Mouse (Mus musculus) liver, embryonic 11.5 days (tissue): Measurements from ENCODE around the gene Hyou1. TPM values are rescaled to one million over a fixed set of nuclear protein-coding genes. Genes with fewer than 3 reads are reported as not detected.
"Not testable (repeated sequence)": the region's sequence is repeated elsewhere in the genome, so short reads cannot be mapped to it uniquely, and the experiment has no call there.

ENCODE experiments used
- ATAC-seq: fragments of 200-750 bp; cut with Nextera tagmentation; replicated peaks from 2 replicates; pipeline ENCODE4 v1.8.0; 2017; ENCODE audit warnings: moderate number of reproducible peaks, mild to moderate bottlenecking, moderate TSS enrichment, moderate library complexity; ENCODE audit not compliant: low FRiP score
- DNase-seq: peaks from one replicate; pipeline ENCODE4 v3.0.0-alpha.2; 2017; ENCODE audit warnings: low spot score
- H3K27ac ChIP-seq: fragments of 300-500 bp; sonication (generic); 2 replicates; pipeline ENCODE4 v1.5.1; 2014; ENCODE audit warnings: mild to moderate bottlenecking, low read depth, low read length, control low read depth
- H3K27me3 ChIP-seq: fragments of 300-500 bp; sonication (generic); replicated peaks from 2 replicates; pipeline ENCODE4 v1.6.1; 2014; ENCODE audit warnings: low read length, mixed read lengths; ENCODE audit not compliant: control insufficient read depth, insufficient read depth
- H3K36me3 ChIP-seq: fragments of 300-500 bp; sonication (generic); 2 replicates; pipeline ENCODE4 v1.6.1; 2014; ENCODE audit warnings: mild to moderate bottlenecking, low read length, moderate library complexity, mixed read lengths; ENCODE audit not compliant: control insufficient read depth, insufficient read depth
- H3K4me1 ChIP-seq: fragments of 300-500 bp; sonication (generic); replicated peaks from 2 replicates; pipeline ENCODE4 v1.6.1; 2014; ENCODE audit warnings: low read length, mixed read lengths; ENCODE audit not compliant: control insufficient read depth, insufficient read depth
- H3K4me2 ChIP-seq: fragments of 300-500 bp; sonication (generic); 2 replicates; pipeline ENCODE4 v1.6.1; 2014; ENCODE audit warnings: mild to moderate bottlenecking, control low read depth, moderate library complexity
- H3K4me3 ChIP-seq: fragments of 300-500 bp; sonication (generic); 2 replicates; pipeline ENCODE4 v1.5.1; 2014; ENCODE audit warnings: low read depth, low read length, control low read depth
- H3K9ac ChIP-seq: fragments of 300-500 bp; sonication (generic); 2 replicates; pipeline ENCODE4 v1.6.1; 2014; ENCODE audit warnings: low read depth, low read length, control low read depth
- H3K9me3 ChIP-seq: fragments of 300-500 bp; sonication (generic); 2 replicates; pipeline ENCODE4 v1.6.1; 2016; ENCODE audit warnings: low read length, inconsistent platforms, mixed read lengths; ENCODE audit not compliant: control insufficient read depth
- WGBS: fragments of 180-500 bp; shearing (Covaris S2); extraction: QIAGEN DNeasy Blood & Tissue Kit; methylation state at CpG from one replicate; pipeline ENCODE4 v1.1.7; 2014; 5-methylcytosine and 5-hydroxymethylcytosine counted together
- polyA plus RNA-seq: library from polyadenylated mRNA; unstranded; fragments of >200 nt; fragmentation: Nextera tagmentation; extraction: Ambion mirVana; gene quantifications from 2 replicates; pipeline ENCODE4 v1.2.1, GENCODE M21; 2014

The Hyou1 gene
- polyA plus RNA-seq, 1 experiment from 2014 or later, result 37.1 TPM

DNA sequence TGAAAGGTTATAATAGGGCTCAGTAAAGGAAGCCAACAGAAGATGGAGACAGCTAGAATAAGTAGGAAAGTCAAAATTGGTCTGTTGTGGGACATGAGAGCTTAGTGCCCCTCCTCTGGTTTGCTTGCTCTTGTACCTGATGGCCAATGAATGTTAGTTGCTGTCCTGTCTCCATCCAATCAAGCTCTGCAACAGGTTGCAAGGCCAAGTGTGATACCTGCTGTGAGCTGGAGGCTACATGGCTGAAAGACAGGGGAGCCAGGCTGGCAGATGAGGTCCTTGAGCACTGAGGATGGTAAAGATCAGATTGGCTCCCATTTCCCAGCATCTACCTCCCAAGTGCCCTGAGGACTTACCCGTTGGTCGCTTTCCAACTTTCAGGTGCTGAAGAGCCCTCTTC is 33.5 kb downstream of the Hyou1 start:
- WGBS, result 72% methylated on average over 2 of the region's 2 CpGs
- H3K27me3 ChIP-seq, result no peaks in the 10 kb centered on the region
- H3K4me1 ChIP-seq, result peaks cover 2% of the 10 kb centered on the region
- H3K9ac ChIP-seq, result no peak overlapping the region
- H3K4me2 ChIP-seq, result no peak overlapping the region
- H3K9me3 ChIP-seq, result no peaks in the 10 kb centered on the region
- no peak for DNase-seq
- no peak overlapping the region for H3K4me3 ChIP-seq
- H3K27ac ChIP-seq, result peak overlapping the region; percentile 62
- peaks cover 34% of the 10 kb centered on the region for H3K36me3 ChIP-seq
- ATAC-seq, result 0 out of 2 replicates have a peak, but pooled peaks have one; percentile 8

DNA sequence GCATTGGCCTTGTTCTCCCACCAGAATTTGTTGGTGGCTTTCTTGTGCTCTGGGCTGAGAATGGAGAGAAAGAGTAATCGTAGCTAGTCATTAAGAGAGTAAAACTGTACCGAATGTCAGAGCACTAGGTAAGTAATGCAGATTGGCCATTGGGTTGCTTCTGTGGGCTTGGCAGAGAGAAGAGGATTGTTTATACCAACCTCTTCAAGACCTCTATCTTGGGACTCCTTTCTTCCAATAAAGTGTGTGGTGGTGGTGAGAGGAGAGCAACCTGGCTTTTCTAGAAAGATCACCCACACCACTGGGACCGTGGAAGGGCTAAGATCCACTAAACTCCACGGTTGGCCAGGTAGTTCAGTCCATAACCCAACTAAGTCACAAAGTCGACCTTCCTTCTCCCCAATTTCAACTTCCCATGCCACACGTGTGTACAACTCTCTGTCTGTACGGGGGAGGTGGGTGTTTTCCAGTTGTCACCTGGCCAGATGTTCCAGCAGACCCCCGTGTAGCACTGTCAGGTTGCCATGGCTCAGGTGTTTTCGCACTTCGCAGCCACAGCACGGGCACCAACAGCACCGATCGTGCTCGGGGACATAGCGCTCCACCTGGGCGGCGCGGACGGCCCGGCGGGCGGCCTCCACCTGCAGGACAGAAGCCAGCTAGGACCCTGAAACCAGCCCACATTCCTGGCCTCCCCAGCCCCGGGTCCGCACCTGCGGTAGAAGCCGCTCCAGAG is 38.0 kb downstream of the Hyou1 start:
- Histone ChIP-seq H3K9ac (peak overlapping the region; percentile 95), H3K4me2 (peak overlapping the region; percentile 87), H3K4me1 (peaks cover 2% of the 10 kb centered on the region; the same call in 1 of the 2 replicates), H3K27me3 (no peaks in the 10 kb centered on the region), H3K27ac (peak overlapping the region; percentile 63), H3K9me3 (no peaks in the 10 kb centered on the region), H3K4me3 (peak overlapping the region; percentile 96), H3K36me3 (peaks cover 12% of the 10 kb centered on the region)
- ATAC-seq, result peak; percentile 69
- DNase-seq, result no peak
- 6% methylated on average over 26 of the region's 26 CpGs for WGBS

DNA sequence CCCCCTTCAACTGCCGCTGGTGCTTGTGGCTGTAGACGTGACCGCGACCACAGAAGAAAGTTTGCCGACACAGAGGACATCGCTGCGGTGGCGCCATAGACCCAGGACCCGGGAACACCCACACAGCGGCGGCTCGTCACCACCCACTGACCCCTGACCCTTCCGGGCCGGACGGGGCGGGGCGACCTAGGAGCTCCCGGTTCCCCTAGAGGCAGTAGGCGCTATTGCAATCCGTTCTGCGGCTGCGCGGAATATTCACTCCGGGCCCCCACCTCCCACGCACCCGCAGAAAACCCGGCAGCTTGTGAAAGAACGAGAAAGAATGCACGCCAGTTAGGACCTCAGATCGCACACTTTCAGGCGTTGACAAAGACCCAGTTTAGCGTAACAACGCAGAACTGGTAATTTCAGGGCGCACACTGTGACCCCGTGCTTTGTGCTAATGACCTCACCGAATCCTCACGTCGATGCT is 38.6 kb downstream of the Hyou1 start:
- Histone ChIP-seq H3K4me2 (peak overlapping the region; percentile 87), H3K9me3 (no peaks in the 10 kb centered on the region)
- peak; percentile 93 for DNase-seq

DNA sequence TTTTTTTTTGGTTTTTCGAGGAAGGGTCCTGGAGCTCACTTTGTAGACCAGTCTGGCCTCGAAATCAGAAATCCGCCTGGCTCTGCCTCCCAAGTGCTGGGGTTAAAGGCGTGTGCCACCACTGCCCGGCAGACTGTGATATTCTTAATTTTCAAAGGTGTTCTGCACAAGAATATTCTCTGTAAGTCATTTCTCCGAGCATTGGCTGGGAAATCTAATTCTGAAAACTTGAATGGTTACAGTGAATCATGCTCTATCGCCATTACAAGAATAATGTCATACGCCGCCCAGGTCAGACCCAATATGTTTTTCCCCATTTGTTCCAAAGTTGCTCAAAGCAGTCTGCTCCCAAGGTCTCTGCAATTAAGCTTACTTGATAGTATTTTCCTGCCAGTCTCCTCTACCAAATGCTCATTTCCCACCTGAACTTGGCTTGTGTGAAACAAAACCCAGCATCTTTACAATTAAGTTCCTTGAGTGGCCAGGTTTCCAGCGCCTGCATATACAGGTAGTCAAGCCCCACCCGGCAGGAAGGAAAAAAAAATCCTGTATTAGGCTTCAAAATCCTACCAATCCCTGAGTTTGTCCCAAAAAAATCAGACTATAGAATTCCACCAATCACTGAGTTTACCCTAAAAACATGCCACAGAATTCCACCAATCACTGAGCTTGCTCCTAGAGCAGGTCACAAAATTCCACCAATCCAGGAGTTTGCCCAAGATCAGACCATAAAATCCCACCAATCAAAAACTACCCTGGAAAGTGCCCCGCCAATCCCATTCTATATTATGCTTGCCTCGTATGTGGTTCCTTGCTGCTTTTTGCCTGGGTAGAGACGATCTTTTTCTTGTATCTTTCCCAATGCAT is 39.5 kb downstream of the Hyou1 start, which contains the start of gene Ccdc84:
Ccdc84 (minus strand) TSS at position 51 of the 867 bp plus-strand sequence.
- Histone ChIP-seq H3K27me3 (no peaks in the 10 kb centered on the region), H3K9ac (peak within 1 kb of the TSS; percentile 95), H3K27ac (peak within 1 kb of the TSS; percentile 68), H3K4me3 (peak within 1 kb of the TSS; percentile 96), H3K36me3 (peaks cover 6% of the 10 kb centered on the region), H3K4me1 (peaks cover 2% of the 10 kb centered on the region; the same call in 1 of the 2 replicates), H3K9me3 (no peaks in the 10 kb centered on the region), H3K4me2 (peak within 1 kb of the TSS; percentile 87)
- ATAC-seq (no peak), DNase-seq (no peak)
- 79% methylated on average over 14 of the region's 14 CpGs for WGBS

More for the DNA sequence above, 38.6 kb downstream of the Hyou1 start:
- peak overlapping the region; percentile 68 for H3K27ac ChIP-seq
- ATAC-seq, result peak; percentile 94
- H3K36me3 ChIP-seq, result peaks cover 10% of the 10 kb centered on the region
- peaks cover 2% of the 10 kb centered on the region; the same call in 1 of the 2 replicates for H3K4me1 ChIP-seq
- peak overlapping the region; percentile 96 for H3K4me3 ChIP-seq
- no peaks in the 10 kb centered on the region for H3K27me3 ChIP-seq
- H3K9ac ChIP-seq, result peak overlapping the region; percentile 95
- WGBS, result under 1% methylated on average over 38 of the region's 38 CpGs

DNA sequence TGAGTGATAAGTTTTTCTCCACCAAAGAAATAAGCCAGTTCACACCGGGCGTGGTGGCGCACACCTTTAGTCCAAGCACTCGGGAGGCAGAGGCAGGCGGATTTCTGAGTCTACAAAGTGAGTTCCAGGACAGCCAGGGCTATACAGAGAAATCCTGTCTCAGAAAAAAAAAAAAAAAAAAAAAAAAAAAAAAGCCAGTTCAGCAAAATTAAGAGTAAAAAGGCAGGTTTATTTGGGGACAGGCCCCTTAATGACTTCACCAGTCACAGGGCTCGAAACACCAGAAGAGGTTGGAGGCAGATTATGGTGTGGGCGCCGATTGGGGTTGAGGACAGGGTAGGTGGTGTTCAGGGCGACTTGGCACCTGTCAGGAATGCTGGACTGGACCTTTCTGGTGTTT is 40.4 kb downstream of the Hyou1 start:
- not testable (repeated sequence) for H3K4me2 ChIP-seq, H3K9ac ChIP-seq, H3K27me3 ChIP-seq, H3K9me3 ChIP-seq, ATAC-seq, H3K4me1 ChIP-seq, DNase-seq, H3K4me3 ChIP-seq, H3K36me3 ChIP-seq, H3K27ac ChIP-seq
- 92% methylated on average over 9 of the region's 9 CpGs for WGBS

DNA sequence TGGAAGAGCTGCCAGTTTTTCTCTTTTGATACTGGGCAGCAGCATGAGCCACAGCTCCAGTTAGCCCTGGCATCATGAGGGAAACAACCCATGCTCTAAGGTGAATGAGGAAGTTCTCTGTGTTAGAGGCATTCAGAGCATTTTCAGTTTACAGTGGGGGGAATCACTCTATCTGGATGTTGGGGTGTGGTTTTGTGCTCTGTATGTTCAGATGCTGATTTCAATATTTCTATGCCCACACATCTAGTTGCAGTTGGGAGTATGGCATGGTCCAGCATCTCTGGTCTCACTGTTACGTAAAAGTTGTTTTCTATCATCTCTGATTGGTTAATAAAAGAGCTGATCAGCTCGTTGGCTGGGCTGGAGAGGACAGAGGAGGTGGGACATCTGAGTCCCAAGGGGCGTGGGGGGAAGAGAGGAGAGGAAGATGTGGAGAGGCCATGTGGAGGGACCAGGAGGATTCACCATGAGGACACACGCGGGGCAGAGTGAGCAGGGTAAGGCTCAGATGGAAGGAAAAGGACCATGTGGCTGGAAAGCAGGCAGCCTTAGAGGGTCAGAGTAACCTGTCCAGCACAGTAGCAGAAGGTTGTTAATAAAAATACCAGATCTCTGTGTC is 41.1 kb downstream of the Hyou1 start:
- Histone ChIP-seq H3K9me3 (no peaks in the 10 kb centered on the region), H3K9ac (no peak overlapping the region), H3K27ac (no peak overlapping the region), H3K4me2 (no peak overlapping the region), H3K4me3 (no peak overlapping the region), H3K36me3 (peaks cover 2% of the 10 kb centered on the region; the same call in 1 of the 2 replicates), H3K27me3 (no peaks in the 10 kb centered on the region), H3K4me1 (peaks cover 2% of the 10 kb centered on the region; the same call in 1 of the 2 replicates)
- no peak for DNase-seq
- WGBS, result 69% methylated on average over 5 of the region's 5 CpGs
- no peak for ATAC-seq

DNA sequence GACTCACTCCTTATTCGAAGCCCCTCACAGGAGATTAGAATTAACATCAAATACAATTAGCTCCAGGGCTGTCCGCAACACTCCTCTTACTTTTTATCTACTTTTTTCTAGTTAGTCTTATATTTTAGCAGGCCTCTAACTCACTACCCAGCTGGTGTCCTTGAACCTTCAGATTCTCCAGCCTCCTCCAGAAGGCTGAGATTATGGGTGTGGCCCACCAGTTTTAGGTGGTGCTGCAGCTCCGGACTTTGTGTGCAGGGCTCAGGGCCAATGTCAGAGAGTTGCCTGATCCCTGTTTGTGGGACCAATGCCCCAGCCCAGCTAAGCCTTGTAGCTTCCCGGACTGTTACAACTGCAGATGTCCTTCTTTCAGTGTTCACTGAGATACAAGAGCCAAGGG is 44.3 kb downstream of the Hyou1 start:
- no peak for DNase-seq
- no peaks in the 10 kb centered on the region for H3K9me3 ChIP-seq
- 76% methylated on average over 4 of the region's 4 CpGs for WGBS
- no peak overlapping the region for H3K27ac ChIP-seq
- no peak overlapping the region for H3K4me2 ChIP-seq
- H3K4me3 ChIP-seq, result no peak overlapping the region
- no peak overlapping the region for H3K9ac ChIP-seq
- ATAC-seq, result no peak
- no peaks in the 10 kb centered on the region for H3K36me3 ChIP-seq
- H3K27me3 ChIP-seq, result no peaks in the 10 kb centered on the region
- no peaks in the 10 kb centered on the region for H3K4me1 ChIP-seq

DNA sequence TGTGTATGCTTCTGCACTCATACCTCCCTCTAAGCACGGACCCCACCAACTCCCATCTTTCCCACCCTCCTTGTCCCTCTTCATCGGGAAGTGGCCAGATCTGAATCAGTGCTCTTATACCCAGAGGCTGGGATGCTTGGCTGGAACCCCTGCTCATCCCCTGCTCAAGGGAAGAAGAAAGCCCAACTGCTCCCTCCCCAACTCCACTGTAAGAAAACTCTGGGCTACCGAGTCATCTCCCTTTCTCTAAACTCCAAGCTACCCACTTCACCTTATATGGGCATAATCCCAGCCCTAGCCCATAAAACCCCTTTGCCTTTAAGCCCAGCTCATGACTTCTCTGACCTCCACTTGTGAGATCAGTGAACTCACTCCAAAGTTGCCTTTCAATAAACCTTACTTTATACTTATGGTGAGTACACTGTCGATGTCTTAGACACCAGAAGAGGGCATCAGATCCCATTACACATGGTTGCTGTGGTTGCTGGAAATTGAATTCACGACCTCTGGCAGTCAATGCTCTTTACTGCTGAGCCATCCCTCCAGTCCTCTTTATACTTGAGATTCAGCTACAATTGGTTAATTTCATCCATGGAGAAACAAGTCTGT is 53.4 kb downstream of the Hyou1 start:
- H3K36me3 ChIP-seq, result no peaks in the 10 kb centered on the region
- H3K4me2 ChIP-seq, result no peak overlapping the region
- no peak overlapping the region for H3K4me3 ChIP-seq
- H3K27ac ChIP-seq, result no peak overlapping the region
- H3K9ac ChIP-seq, result no peak overlapping the region
- H3K4me1 ChIP-seq, result no peaks in the 10 kb centered on the region
- WGBS, result 44% methylated on average over 5 of the region's 5 CpGs
- DNase-seq (no peak), ATAC-seq (no peak)
- H3K9me3 ChIP-seq, result no peaks in the 10 kb centered on the region
- no peaks in the 10 kb centered on the region for H3K27me3 ChIP-seq
